Mouse (Mus musculus) lung, postnatal 0 days (tissue): ENCODE measurements at regions not wholly inside any gene's neighbourhood (a gene's known extent, or its start where the extent isn't known, plus 50 kb on each side); places are given as distances from the start of the nearest gene placed in this dataset.

Experiments
- ATAC-seq: fragments of 200-750 bp; cut with Nextera tagmentation; 2 replicates; pipeline ENCODE4 v1.8.0; 2017; ENCODE audit warnings: moderate library complexity
- DNase-seq: peaks from one replicate; pipeline ENCODE4 v3.0.0-alpha.2; 2016; ENCODE audit warnings: low spot score
- H3K27ac ChIP-seq: fragments of 300-500 bp; sonication (generic); 2 replicates; pipeline ENCODE4 v1.5.1; 2014; ENCODE audit warnings: antibody characterized with exemption, mild to moderate bottlenecking, low read length, mixed read lengths
- H3K27me3 ChIP-seq: fragments of 300-500 bp; sonication (generic); replicated peaks from 2 replicates; pipeline ENCODE4 v1.6.1; 2014; ENCODE audit warnings: low read length, mixed read lengths; ENCODE audit not compliant: insufficient read depth
- H3K36me3 ChIP-seq: fragments of 300-500 bp; sonication (generic); 2 replicates; pipeline ENCODE4 v1.6.1; 2014; ENCODE audit warnings: low read length, mixed read lengths; ENCODE audit not compliant: insufficient read depth
- H3K4me1 ChIP-seq: fragments of 300-500 bp; sonication (generic); 2 replicates; pipeline ENCODE4 v1.6.1; 2014; ENCODE audit warnings: antibody characterized with exemption, low read depth, low read length, mixed read lengths; ENCODE audit not compliant: insufficient read depth
- H3K4me2 ChIP-seq: fragments of 300-500 bp; sonication (generic); replicated peaks from 2 replicates; pipeline ENCODE4 v1.6.1; 2014; ENCODE audit warnings: low read depth, mild to moderate bottlenecking, low read length, moderate library complexity, mixed read lengths
- H3K4me3 ChIP-seq: fragments of 300-500 bp; sonication (generic); 2 replicates; pipeline ENCODE4 v1.5.1; 2014; ENCODE audit warnings: low read depth, low read length
- H3K9ac ChIP-seq: fragments of 300-500 bp; sonication (generic); replicated peaks from 2 replicates; pipeline ENCODE4 v1.6.1; 2014; ENCODE audit warnings: low read depth, mild to moderate bottlenecking
- H3K9me3 ChIP-seq: fragments of 300-500 bp; sonication (generic); 2 replicates; pipeline ENCODE4 v1.6.1; 2016; ENCODE audit warnings: low read length, mixed read lengths
- CTCF ChIP-seq: IDR thresholded peaks from 2 replicates; pipeline ENCODE4 v1.5.1; 2016; ENCODE audit warnings: antibody characterized with exemption, mild to moderate bottlenecking
- EP300 ChIP-seq: IDR thresholded peaks from 2 replicates; pipeline ENCODE4 v1.6.1; 2016; ENCODE audit warnings: antibody characterized with exemption, mild to moderate bottlenecking, control low read depth
- WGBS: fragments of 180-500 bp; shearing (Covaris S2); extraction: QIAGEN DNeasy Blood & Tissue Kit; methylation state at CpG from one replicate; pipeline ENCODE4 v1.1.7; 2014; 5-methylcytosine and 5-hydroxymethylcytosine counted together

GRCm38 (mm10) chr9:5424236-5424635 lies 79.0 kb downstream of the Casp12 start:
- no peak overlapping the region for H3K4me2 ChIP-seq
- no peak overlapping the region for H3K4me3 ChIP-seq
- ATAC-seq (no peak), DNase-seq (no peak)
- no peak overlapping the region for H3K27ac ChIP-seq
- TF ChIP-seq EP300: no peak
- TF ChIP-seq CTCF: no peak
- no peak overlapping the region for H3K9ac ChIP-seq
- H3K27me3 ChIP-seq: no peaks in the 10 kb centered on the region
- 80% methylated on average over 4 of the region's 4 CpGs for whole genome bisulfite sequencing
- no peaks in the 10 kb centered on the region for H3K36me3 ChIP-seq
- H3K9me3 ChIP-seq: no peaks in the 10 kb centered on the region
- H3K4me1 ChIP-seq: no peaks in the 10 kb centered on the region

- H3K4me3 ChIP-seq: no peak overlapping the region
- ATAC-seq: no peak
- no peak overlapping the region for H3K4me2 ChIP-seq
- no peaks in the 10 kb centered on the region for H3K27me3 ChIP-seq
- H3K9me3 ChIP-seq: no peaks in the 10 kb centered on the region
- TF ChIP-seq EP300 (no peak), CTCF (no peak)
- no peak overlapping the region for H3K27ac ChIP-seq
- H3K36me3 ChIP-seq: no peaks in the 10 kb centered on the region
- no peak for DNase-seq
- no peak overlapping the region for H3K9ac ChIP-seq
- H3K4me1 ChIP-seq: no peaks in the 10 kb centered on the region
- WGBS: 71% methylated on average over 2 of the region's 2 CpGs
Observed at GRCm38 (mm10) chr9:5448180-5448579, 103.0 kb downstream of the Casp12 start.

GRCm38 (mm10) chr9:5456606-5457005 lies 111.4 kb downstream of the Casp12 start:
- Histone ChIP-seq H3K4me1 (no peaks in the 10 kb centered on the region), H3K27ac (no peak overlapping the region), H3K9me3 (no peaks in the 10 kb centered on the region), H3K27me3 (no peaks in the 10 kb centered on the region), H3K9ac (no peak overlapping the region), H3K4me2 (no peak overlapping the region), H3K36me3 (no peaks in the 10 kb centered on the region), H3K4me3 (no peak overlapping the region)
- DNase-seq: no peak
- TF ChIP-seq CTCF (no peak), EP300 (no peak)
- ATAC-seq: no peak

- Histone ChIP-seq H3K36me3 (no peaks in the 10 kb centered on the region), H3K9me3 (no peaks in the 10 kb centered on the region), H3K4me1 (no peaks in the 10 kb centered on the region), H3K9ac (no peak overlapping the region), H3K4me3 (no peak overlapping the region), H3K4me2 (no peak overlapping the region), H3K27ac (no peak overlapping the region), H3K27me3 (no peaks in the 10 kb centered on the region)
- 46% methylated on average over 1 of the region's 1 CpGs for WGBS
- no peak for DNase-seq
- ATAC-seq: no peak
- no peak for TF ChIP-seq EP300
- no peak for TF ChIP-seq CTCF
Observed at GRCm38 (mm10) chr9:5472012-5472411, 126.8 kb downstream of the Casp12 start.

- Histone ChIP-seq H3K36me3 (no peaks in the 10 kb centered on the region), H3K9me3 (no peaks in the 10 kb centered on the region), H3K27me3 (no peaks in the 10 kb centered on the region), H3K4me3 (no peak overlapping the region), H3K9ac (no peak overlapping the region), H3K4me2 (no peak overlapping the region), H3K4me1 (no peaks in the 10 kb centered on the region), H3K27ac (no peak overlapping the region)
- DNase-seq (no peak), ATAC-seq (no peak)
- no peak for TF ChIP-seq EP300
- no peak for TF ChIP-seq CTCF
Observed at GRCm38 (mm10) chr9:5474271-5474670, 129.0 kb downstream of the Casp12 start.

- ATAC-seq (no peak), DNase-seq (no peak)
- H3K9ac ChIP-seq: no peak overlapping the region
- TF ChIP-seq CTCF (no peak), EP300 (no peak)
- WGBS: 87% methylated on average over 2 of the region's 2 CpGs
- H3K36me3 ChIP-seq: no peaks in the 10 kb centered on the region
- H3K4me3 ChIP-seq: no peak overlapping the region
- H3K9me3 ChIP-seq: no peaks in the 10 kb centered on the region
- H3K27me3 ChIP-seq: no peaks in the 10 kb centered on the region
- H3K4me1 ChIP-seq: no peaks in the 10 kb centered on the region
- no peak overlapping the region for H3K27ac ChIP-seq
- no peak overlapping the region for H3K4me2 ChIP-seq
Observed at GRCm38 (mm10) chr9:5485258-5485657, 140.0 kb downstream of the Casp12 start.

GRCm38 (mm10) chr9:5496837-5497236 lies 151.6 kb downstream of the Casp12 start:
- no peaks in the 10 kb centered on the region for H3K36me3 ChIP-seq
- no peak overlapping the region for H3K4me2 ChIP-seq

More at GRCm38 (mm10) chr9:5496837-5497236, 151.6 kb downstream of the Casp12 start:
- ATAC-seq: no peak
- no peak for DNase-seq
- H3K4me3 ChIP-seq: no peak overlapping the region
- H3K27ac ChIP-seq: no peak overlapping the region
- 58% methylated on average over 2 of the region's 2 CpGs for WGBS
- no peaks in the 10 kb centered on the region for H3K27me3 ChIP-seq
- H3K4me1 ChIP-seq: no peaks in the 10 kb centered on the region
- TF ChIP-seq EP300 (no peak), CTCF (no peak)
- H3K9ac ChIP-seq: no peak overlapping the region
- H3K9me3 ChIP-seq: no peaks in the 10 kb centered on the region
